Mouse (Mus musculus) MEL (cell line): ENCODE results near the gene Rasl10b.

ENCODE experiments used
- CTCF ChIP-seq, 3 experiments: IDR thresholded peaks in 2 of 3; conservative IDR thresholded peaks in 1 of 3; 2 replicates each; pipeline ENCODE4 v1.5.1; 2011 to 2012; ENCODE audit warnings: low read length in 3 of 3, low read depth in 2 of 3, mild to moderate bottlenecking in 2 of 3, improper control_type of control experiment in 1 of 3, inconsistent platforms in 1 of 3, mixed read lengths in 1 of 3, moderate library complexity in 1 of 3; ENCODE audit not compliant: control insufficient read depth in 1 of 3, insufficient read depth in 1 of 3, poor library complexity in 1 of 3, severe bottlenecking in 1 of 3
- GATA1 ChIP-seq: IDR thresholded peaks from 2 replicates; pipeline ENCODE4 v1.6.1; 2011; ENCODE audit warnings: low read depth, low read length, improper control_type of control experiment
- KAT2A ChIP-seq: conservative IDR thresholded peaks from 2 replicates; pipeline ENCODE4 v1.6.1; 2012; ENCODE audit warnings: low read depth, low read length, improper control_type of control experiment, inconsistent platforms
- MXI1 ChIP-seq: IDR thresholded peaks from 2 replicates; pipeline ENCODE4 v1.6.1; 2011; ENCODE audit warnings: mild to moderate bottlenecking, low read depth, low read length, improper control_type of control experiment
- MYC ChIP-seq: IDR thresholded peaks from 2 replicates; pipeline ENCODE4 v1.6.1; 2011; ENCODE audit warnings: low read depth, mild to moderate bottlenecking, low read length, improper control_type of control experiment, moderate library complexity
- POLR2A ChIP-seq, 2 experiments: IDR thresholded peaks; 2 replicates each; pipeline ENCODE4 v1.6.1; 2011 to 2012; ENCODE audit warnings: low read length in 2 of 2, mild to moderate bottlenecking in 2 of 2, control low read depth in 1 of 2, improper control_type of control experiment in 1 of 2, low read depth in 1 of 2, moderate library complexity in 1 of 2; ENCODE audit not compliant: control insufficient read depth in 1 of 2, insufficient read depth in 1 of 2, poor library complexity in 1 of 2
- SIN3A ChIP-seq: IDR thresholded peaks from 2 replicates; pipeline ENCODE4 v1.6.1; 2012; ENCODE audit warnings: low read length, improper control_type of control experiment, inconsistent platforms
- UBTF ChIP-seq: IDR thresholded peaks from 2 replicates; pipeline ENCODE4 v1.6.1; 2012; ENCODE audit warnings: low read depth, mild to moderate bottlenecking, inconsistent platforms, low read length, improper control_type of control experiment, moderate library complexity, borderline replicate concordance; ENCODE audit not compliant: insufficient read depth
- USF1 ChIP-seq: IDR thresholded peaks from 2 replicates; pipeline ENCODE4 v1.6.1; 2014; ENCODE audit warnings: low read depth, mild to moderate bottlenecking, inconsistent platforms, low read length, improper control_type of control experiment, moderate library complexity
- ZC3H11A ChIP-seq: IDR thresholded peaks from 2 replicates; pipeline ENCODE4 v1.6.1; 2012; ENCODE audit warnings: low read depth, mild to moderate bottlenecking, inconsistent platforms, low read length, improper control_type of control experiment

GRCm38 (mm10) chr11:83451281-83451680 is 42.3 kb downstream of the Rasl10b start:
- TF ChIP-seq MYC (no peak), MXI1 (no peak), CTCF (IDR thresholded peaks at IDR 0.05 in 2 of 3, conservative IDR thresholded peaks at IDR 0.05 in 1 of 3; ENCODE audit: control insufficient read depth in 1 of 3, insufficient read depth in 1 of 3, low read depth in 2 of 3, low read length in 3 of 3, poor library complexity in 1 of 3, severe bottlenecking in 1 of 3) (no peak), KAT2A (no peak), GATA1 (no peak), SIN3A (no peak), POLR2A (IDR thresholded peaks at IDR 0.05; ENCODE audit: control insufficient read depth in 1 of 2, insufficient read depth in 1 of 2, low read depth in 1 of 2, low read length in 2 of 2, poor library complexity in 1 of 2) (no peak), ZC3H11A (no peak), USF1 (no peak), UBTF (no peak)
